Mouse (Mus musculus) bone marrow macrophage, adult 2 months (primary cell): ENCODE measurements around the gene Slmap. TPM values are rescaled to one million over a fixed set of nuclear protein-coding genes. Genes with fewer than 3 reads are reported as not detected.
"Not testable (repeated sequence)": the region's sequence is repeated elsewhere in the genome, so short reads cannot be mapped to it uniquely, and the experiment has no call there.

ENCODE experiments used
- H3K27ac ChIP-seq: 2 replicates; pipeline ENCODE4 v1.5.1; 2012; ENCODE audit warnings: low read depth, low read length; ENCODE audit not compliant: insufficient read depth
- H3K4me1 ChIP-seq: 2 replicates; pipeline ENCODE4 v1.6.1; 2012; ENCODE audit warnings: low read length; ENCODE audit not compliant: control insufficient read depth, insufficient read depth
- H3K4me3 ChIP-seq: 2 replicates; pipeline ENCODE4 v1.5.1; 2012; ENCODE audit warnings: mild to moderate bottlenecking, low read length, moderate library complexity; ENCODE audit not compliant: insufficient read depth
- CTCF ChIP-seq: IDR thresholded peaks from 2 replicates; pipeline ENCODE4 v1.5.1; 2012; ENCODE audit warnings: low read depth, mild to moderate bottlenecking, low read length, moderate library complexity
- POLR2A ChIP-seq: IDR thresholded peaks from 2 replicates; pipeline ENCODE4 v1.6.1; 2012; ENCODE audit warnings: mild to moderate bottlenecking, low read depth, low read length, borderline replicate concordance
- polyA plus RNA-seq: library from polyadenylated mRNA; stranded (reverse); fragments of >200 nt; gene quantifications from 2 replicates; pipeline ENCODE4 v1.2.4, GENCODE M21; 2012; ENCODE audit not compliant: missing spikeins, insufficient read depth, insufficient read length

The Slmap gene
- 70.1 and 78.0 TPM in 2 replicates for polyA plus RNA-seq

DNA sequence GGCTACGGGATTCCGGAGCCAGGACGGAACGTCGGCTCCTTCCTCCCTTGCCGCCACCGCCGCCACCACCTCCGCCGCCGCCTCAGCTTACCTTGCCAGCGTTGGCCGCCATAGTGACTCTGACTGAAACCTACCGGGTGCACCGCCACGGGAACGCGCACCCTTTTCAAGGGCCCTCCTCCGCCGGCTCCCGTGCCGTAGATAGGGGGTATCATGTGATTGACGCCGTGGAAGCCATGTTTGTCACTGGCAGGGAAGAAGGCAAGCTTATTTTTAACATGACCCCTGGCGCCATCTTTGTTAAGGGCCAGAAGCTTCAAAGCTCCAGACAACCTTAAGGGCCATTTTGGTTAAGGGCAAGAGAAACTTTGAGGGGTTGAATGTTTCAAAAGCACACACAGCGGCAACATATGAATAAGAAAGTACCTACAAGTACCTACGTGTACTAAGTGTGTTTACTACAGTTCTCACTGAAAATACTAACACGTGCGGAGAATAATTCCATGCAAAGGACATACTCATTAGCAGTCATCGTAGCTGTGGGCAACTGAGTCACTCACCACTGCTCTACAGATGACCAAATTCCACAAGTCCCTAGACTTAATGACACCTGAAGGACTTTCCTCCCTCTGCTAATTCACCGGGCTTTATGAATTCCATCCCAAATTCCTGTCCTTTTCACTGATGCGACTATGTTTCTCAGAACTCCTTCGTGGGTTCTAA, at the start of gene Slmap:
Slmap (minus strand) TSS at position 175 of the 723 bp plus-strand sequence.
- TF ChIP-seq CTCF: no peak
- peak within 1 kb of the TSS; percentile 53 for H3K27ac ChIP-seq
- peak within 1 kb of the TSS; percentile 90 for H3K4me3 ChIP-seq
- H3K4me1 ChIP-seq: peaks cover 17% of the 10 kb centered on the region

DNA sequence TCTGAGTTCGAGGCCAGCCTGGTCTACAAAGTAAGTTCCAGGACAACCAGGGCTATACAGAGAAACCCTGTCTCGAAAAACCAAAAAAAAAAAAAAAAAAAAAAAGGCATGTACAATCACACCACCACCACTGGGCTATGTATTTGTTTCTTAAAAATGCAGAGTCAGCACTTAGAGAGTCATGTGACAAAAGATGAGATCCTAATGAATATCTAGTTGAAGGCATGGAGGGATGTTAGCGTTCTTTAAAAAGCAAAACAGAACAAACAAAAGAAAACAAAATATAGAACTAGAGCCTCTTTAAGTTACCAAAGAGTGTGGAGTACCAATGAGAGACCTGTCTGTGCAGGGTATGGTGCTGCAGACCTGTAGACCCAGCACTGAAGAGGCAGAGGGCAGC, 48.9 kb upstream of the Slmap start:
- TF ChIP-seq POLR2A (no peak), CTCF (no peak)
- Histone ChIP-seq H3K4me1 (peaks cover 16% of the 10 kb centered on the region), H3K27ac (no peak overlapping the region), H3K4me3 (no peak overlapping the region)

DNA sequence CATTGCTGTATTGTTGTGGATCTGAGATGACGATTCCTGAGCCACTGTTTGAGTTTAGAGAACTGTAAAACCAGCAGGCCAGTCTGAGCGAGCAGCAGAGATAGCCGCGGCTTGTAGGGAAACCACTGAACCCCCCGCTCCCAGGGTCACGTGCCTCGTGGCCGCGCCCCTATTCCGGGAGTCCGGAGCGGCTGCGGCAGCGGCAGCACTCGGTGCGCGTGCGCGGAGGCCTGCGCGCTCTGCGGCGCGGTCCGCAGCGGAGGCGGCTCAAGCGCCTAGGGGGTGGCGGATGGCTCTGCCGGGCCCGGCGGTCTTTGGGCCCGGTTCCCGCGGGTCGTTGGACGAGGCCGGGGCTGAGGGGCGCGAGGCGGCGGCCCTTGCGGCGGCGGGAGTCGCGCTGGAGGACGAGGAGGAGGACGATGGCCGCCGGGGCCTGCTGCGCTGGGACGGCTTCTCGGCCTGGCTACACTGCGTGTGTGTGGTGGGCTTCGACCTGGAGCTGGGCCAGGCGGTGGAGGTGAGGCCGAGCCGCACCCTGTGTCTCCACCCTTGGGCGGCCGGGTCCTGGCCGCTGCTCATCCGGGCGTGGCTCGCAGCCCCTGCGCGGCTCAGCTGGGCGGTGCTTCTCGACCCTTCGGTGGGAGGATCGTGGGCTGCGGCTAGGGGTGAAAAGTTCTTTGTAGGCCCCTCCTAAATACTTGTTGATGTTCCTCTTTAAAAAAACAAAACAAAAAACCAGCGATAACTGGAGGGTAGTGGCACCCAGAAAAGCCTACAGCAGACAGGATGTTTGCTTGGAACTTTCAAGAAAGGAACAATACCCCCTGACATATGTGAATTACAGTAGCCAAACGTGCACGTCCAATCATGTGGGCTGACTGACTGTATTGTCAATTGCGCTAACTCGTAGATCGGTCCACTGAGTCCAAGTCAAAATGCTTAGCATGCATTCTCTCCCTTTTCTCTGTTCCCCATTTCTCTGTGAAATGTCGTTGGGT, 44.9 kb upstream of the Slmap start:
- peak overlapping the region; percentile 73 for H3K4me3 ChIP-seq
- TF ChIP-seq CTCF (no peak), POLR2A (peak; percentile 76)

DNA sequence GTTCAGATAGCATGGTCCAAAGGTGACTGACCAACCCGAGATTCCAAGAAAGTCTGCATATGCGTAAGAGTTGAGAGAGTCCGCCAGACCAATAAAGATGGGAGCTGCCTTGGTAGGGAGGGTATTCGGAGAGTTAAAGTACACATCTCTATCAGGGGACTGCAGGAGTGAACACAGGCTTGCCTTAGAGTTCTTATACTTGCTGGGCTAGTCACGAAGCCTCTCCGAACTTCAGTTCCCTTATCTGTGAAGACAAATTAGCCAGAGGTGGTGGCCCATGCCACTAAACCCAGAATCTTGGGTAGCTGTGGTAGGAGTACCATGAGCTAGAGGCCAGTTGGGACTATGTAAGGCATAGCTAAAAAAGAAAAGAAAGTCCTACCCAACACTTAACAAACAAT, 44.1 kb upstream of the Slmap start:
- Histone ChIP-seq H3K4me1 (peaks cover 15% of the 10 kb centered on the region), H3K4me3 (no peak overlapping the region), H3K27ac (no peak overlapping the region)
- TF ChIP-seq POLR2A (no peak), CTCF (no peak)

More for the DNA sequence above, 44.9 kb upstream of the Slmap start:
- Histone ChIP-seq H3K27ac (peak overlapping the region; percentile 96), H3K4me1 (peaks cover 17% of the 10 kb centered on the region)

DNA sequence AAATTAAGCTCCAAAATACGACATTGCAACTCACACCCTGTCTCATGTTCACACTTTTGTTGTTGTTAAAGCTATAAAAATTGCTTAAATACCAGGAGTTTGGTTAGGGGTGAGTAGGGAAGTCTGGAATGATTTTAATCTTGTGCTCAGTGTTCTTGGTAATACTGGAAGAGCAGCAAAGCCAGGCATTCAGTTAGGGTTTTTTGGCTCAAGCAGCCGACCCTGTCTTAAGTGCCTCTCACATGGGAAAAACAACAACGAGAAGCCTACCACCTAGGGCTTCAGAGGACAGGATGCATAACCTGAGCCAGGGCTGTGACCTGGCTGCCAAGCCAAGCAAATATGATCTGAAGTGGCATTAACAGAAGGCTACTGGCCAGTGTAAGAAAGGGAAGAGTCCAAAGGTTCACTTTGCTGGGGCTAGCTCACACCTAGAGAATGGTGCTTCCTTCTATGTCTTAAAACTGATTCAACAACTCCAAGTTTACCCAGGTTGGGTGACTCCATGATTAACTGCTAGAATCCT, 41.6 kb upstream of the Slmap start:
- peaks cover 8% of the 10 kb centered on the region for H3K4me1 ChIP-seq
- TF ChIP-seq CTCF (no peak), POLR2A (no peak)
- H3K27ac ChIP-seq: no peak overlapping the region
- no peak overlapping the region for H3K4me3 ChIP-seq

DNA sequence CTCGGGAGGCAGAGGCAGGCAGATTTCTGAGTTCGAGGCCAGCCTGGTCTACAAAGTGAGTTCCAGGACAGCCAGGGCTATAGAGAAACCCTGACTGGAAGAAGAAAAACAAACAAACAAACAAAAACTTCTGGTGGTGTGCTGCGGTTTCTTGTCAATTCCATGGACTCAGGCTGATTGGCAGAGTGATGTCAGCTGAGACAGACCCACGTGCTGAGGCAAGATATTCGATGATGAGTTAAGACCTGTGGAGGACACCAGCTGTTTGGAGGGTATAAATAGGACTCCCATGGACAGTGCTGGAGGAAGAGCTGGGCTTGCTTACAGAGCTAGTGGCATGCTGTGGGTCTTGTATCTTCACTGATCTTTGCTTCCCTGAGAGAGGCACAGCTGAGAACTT, 38.8 kb upstream of the Slmap start, which contains the start of gene Dennd6a:
Dennd6a (plus strand) TSS at position 301 of the 400 bp plus-strand sequence.
- not testable (repeated sequence) for H3K4me1 ChIP-seq, H3K27ac ChIP-seq, H3K4me3 ChIP-seq

DNA sequence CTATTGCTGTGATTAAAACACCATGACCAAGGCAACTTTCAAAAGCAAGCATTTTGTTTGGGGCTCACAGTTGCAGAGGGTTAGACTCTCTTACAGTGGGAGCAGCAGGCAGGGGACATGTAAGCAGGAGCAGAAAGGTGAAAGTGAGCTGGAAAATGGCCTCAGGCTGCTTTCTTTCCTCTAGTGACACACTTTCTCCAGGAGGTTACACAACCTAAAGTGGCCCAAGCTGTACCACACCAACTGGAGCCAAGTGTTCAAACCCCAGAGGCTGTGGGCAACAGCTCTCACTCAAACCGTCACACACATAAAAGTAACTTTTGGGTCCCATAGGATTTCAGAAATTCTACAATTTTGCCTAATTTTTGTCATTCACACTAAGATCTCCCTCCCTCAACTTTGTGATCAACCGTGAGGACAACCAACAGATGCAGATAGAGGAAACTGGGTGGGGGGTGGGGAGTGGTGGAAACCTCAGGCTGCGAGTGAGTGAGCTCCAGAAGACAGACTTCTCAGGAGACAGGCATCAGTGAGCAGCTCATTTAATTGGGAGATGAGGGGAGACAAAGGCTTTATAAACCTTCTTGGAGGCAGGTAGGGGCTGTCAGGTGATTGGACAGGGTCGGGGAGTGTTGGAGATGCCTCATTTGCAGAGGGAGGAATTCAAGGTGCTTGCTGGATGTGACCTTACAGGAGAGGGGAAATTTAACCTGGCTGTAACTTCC, 37.4 kb upstream of the Slmap start:
- Histone ChIP-seq H3K4me3 (no peak overlapping the region), H3K4me1 (no peaks in the 10 kb centered on the region), H3K27ac (no peak overlapping the region)
- TF ChIP-seq POLR2A (no peak), CTCF (no peak)

DNA sequence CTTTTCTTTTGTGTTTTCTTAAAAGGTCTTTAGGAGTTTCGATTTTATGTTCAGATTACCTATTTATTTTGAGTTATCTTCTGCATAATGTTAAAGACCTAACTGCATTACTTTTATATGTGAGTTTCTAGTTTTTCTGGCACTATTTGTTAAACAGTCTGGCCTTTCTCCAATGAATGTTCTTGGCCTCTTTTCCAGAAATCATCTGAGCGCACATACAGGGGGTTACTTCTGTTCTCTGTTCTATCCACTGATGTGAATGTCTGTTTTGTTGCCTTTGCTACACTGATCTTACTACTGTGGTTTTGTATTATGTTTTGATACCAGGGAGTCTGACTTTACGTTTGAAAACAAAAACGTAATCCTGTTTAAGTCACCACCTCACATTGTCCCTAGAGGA, 35.1 kb upstream of the Slmap start:
- Histone ChIP-seq H3K4me1 (peaks cover 5% of the 10 kb centered on the region; the same call in 1 of the 2 replicates), H3K4me3 (no peak overlapping the region), H3K27ac (no peak overlapping the region)
- TF ChIP-seq POLR2A: no peak
- no peak for TF ChIP-seq CTCF

DNA sequence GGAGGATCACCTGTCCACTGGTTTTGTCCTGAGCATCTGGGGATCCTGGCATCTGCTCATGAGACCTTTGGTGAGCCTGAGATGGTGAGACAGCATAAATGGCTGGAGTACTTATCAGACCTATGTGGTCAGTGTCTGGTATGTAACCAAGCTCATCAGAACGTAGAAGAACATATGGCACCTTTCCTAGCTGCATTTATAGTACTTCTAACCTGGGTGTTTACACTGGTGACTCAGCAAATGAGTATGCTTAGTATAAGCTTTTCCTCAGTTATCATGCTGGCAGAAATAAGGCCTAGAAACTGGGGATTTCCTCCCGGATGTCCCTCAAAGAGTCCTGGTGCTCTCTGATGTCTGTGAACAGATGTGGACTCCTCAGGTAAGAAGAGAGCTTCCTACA, 27.5 kb upstream of the Slmap start:
- Histone ChIP-seq H3K4me1 (peaks cover 9% of the 10 kb centered on the region; the same call in 1 of the 2 replicates), H3K27ac (no peak overlapping the region), H3K4me3 (no peak overlapping the region)
- TF ChIP-seq POLR2A (no peak), CTCF (no peak)
